Mouse (Mus musculus): ENCODE measurements around the gene Gjc2.
A peak's percentile ranks its signal among the peaks of the same experiment; 100 is the strongest.
"Not testable (repeated sequence)": the region's sequence is repeated elsewhere in the genome, so short reads cannot be mapped to it uniquely, and the experiment has no call there.

The Gjc2 gene

DNA sequence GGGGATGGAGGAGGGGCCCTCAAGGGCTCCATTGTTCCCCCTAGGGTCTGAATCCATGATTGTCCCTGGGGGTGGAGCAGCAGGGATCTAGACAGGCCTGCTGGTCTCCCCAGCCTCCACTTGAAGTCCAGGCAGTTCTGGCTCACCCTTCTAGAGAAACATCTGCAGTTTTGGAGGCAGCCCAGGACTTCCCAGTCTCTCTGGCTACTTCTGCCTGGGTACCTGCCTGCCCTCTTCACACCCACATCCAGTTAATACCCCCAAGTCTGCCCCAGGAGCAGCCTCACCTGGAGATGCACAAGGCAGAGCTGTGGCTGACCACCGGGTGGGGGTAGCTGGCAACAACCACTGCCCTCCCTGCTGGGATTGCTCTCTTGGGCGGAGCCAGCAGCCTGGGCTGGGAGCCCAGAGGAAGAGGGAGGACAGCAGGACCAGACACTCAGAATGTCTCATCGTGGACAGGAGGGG lies at the start of gene Gjc2:
Gene Gjc2, minus strand, starts transcription at position 350 of the 468 bp plus-strand sequence.
- DNase-seq (ENCODE audit: low spot score) = peak; percentile 65

DNA sequence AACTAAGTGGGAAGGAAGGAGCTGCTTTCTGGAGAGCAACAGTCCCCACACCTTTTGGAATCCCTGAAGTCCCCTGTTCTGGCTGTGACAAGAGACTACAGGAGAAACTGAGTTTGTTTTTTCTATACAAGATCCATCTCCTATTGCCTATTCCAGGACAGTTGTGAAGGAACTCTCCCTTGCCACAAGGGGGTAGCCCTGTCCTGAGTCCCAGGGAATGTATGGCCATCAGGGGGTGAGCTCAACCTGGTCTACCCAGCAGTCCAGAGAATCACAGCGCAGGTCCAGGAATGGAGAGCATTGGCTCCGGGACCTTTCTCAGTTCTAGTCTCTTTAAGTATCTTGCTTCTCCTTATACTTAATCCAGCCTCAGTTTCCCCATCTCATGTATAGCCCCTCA lies 49.8 kb upstream of the Gjc2 start:
- no peak for DNase-seq (ENCODE audit: low spot score)

DNA sequence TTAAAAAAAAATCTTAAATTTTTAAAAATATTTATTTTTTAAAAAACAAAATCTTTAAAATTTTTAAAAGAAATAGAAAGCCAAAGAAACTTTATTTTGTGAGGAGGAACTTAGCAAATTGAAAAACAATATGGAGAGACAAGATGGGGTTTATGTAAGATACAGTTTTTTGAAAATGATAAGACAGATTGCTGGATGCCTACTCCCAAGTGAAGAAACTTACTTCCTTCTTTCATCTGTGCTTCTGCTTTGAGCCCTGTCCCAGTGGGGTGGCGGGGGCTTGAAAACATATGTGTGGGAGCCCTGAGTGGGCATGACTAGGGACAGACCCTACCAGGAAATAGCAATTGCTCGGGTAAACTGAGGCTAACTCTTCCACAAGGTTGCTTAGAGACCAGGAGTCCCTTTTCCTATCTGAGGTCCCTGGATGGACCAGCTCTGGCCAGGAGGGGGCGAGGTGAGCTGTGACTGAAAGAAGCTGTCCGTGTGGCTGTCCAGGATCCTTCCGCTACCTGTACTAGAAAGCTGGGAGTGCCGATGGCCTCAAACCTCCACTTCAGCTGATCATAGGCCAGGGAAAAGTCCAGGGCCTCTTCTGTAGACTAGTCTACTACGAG lies 47.2 kb upstream of the Gjc2 start:
- peak; percentile 64 for DNase-seq (ENCODE audit: low spot score)

DNA sequence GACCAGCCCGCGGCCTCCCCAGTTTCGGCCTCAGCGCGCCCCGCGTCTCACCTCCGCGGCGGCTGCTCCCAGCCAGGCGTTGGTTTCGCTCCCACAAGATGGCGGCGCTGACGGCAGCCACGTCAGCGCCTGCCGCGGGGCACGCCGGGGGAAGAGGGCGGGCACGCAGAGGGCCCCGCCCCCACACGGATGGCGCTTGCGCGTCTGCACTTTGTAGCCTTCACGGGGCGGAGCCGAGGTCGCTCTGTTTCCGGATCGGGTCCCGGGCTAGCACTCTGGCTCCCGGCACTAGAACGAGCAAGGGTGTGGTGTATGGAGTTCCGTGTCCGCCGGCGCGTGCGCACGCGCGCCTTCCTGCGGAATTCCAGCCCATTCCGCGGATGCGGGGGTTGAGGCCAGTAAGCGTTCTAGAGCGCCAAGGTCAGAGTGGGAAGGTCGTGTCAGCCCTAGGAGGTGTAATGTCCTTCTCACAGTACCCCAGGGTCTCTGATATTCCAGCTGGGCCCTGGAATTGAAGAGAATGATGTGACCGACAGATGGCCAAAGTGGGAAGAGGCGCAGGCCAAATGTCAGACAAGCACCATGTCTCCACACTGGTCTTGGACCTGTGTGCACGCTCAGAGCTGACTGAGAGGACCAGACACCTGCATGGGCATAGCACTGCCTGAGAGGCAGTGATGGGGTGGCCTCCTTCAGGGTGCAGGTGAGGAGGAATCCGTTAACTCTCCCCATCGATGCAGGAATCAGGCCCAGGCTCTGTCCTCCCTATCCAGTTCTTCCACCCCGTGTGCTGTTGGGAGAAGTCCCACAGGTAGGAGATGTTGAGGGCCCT lies 45.3 kb upstream of the Gjc2 start, which contains the start of gene Arf1:
Gene Arf1, minus strand, starts transcription at position 149 of the 832 bp plus-strand sequence.
- peak; percentile 96 for DNase-seq (ENCODE audit: low spot score)

DNA sequence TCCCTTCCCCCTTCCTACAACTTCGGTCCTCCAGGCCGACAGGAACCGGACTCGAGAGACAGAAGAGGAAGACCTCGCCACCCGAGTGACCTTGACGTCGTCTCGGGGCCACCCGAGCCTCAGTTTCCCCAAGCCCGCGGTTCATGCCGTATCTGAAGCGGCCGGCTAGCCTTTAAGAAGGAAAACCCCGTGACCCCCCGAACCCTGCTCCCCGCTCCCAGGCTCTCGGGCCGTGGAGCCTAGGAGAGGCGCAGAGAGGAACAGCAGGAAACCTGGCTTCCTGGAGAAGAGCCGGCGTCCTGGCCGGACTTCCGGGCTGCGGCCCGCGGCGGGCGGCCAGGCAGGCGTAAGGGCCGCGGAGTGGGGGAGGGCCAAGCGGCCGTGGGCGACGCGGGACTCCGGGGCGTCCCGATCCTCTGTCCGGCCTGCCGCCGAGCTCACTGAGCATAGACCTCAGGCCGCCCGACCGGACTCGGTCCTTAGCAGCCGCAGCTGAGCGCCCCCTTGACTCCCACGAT lies 44.6 kb upstream of the Gjc2 start:
- no peak for DNase-seq (ENCODE audit: low spot score)

DNA sequence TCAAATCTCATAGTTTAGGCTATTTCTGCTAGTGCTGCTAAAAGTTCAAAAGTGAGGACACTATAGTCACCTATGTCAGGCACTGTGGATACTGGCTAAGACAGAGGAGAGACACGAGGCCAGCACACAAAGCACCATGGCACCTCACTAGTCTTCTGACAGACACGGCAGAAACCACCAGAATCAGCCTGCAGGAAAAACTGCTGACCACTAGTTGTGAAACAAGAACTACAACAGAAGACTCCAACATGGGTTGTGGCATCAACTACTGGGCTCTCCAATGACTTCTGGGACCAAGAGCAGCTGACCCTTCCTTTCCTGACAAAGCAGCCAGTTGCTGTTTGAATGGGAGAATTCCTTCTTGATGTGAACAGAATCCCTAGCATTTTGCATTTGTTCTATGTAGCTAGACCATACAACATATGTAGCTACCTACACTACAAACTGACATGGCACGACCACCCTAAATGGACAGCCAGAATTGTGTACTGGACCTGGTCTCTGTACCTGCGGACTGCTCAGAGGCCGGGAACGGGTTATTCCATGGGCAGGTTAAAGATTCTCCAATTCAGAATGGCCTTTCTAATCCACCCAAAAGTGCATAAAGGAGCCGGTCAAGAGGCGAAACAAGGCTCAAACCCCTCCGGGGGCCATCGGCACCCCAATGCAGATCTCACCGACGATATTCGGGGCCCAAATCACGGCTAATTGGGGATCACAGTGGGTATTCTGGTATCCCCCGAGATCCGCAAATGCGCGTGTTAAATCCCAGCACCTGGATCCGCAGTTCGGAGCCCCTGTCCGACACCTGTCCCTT lies 44.0 kb upstream of the Gjc2 start:
- no peak for DNase-seq (ENCODE audit: low spot score)

DNA sequence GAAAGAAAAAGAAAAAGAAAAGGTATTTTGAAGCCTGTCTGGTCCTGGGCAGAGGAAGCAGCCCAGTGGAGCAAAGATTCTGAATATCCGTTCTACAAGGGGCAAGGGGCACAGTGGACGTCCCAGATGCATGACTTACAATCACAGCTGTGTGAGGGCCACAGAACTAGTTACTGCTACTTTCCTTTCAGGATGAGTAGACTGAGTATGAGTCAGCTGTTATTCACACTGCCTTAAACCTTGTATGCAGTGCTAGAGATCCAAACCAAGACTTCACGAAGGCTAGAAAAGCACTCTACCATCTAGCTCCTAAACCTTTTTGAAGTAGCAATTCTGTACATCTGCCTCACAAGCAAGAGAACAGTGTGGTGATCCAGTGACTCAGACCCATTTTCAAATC lies 43.2 kb upstream of the Gjc2 start:
- DNase-seq (ENCODE audit: low spot score) = no peak

DNA sequence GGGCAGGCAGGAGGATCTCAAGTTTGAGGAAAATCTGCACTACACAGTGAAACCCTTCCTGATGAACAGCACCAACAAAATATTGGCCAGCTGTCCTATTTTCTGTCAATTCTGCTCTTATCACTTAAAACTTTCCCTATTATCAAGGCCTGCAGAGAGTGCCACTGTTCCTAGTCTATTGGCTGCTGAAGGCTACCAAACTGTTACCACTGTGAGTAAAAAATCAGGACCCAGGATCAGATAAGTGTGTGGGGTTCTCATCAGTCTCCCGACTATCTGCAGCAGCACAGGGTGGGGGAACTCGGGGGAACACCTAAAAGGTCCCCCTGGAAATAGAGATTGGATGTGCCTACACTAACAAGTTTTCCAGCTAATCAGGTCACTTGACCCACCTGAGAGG lies 42.2 kb upstream of the Gjc2 start:
- DNase-seq (ENCODE audit: low spot score) = no peak

DNA sequence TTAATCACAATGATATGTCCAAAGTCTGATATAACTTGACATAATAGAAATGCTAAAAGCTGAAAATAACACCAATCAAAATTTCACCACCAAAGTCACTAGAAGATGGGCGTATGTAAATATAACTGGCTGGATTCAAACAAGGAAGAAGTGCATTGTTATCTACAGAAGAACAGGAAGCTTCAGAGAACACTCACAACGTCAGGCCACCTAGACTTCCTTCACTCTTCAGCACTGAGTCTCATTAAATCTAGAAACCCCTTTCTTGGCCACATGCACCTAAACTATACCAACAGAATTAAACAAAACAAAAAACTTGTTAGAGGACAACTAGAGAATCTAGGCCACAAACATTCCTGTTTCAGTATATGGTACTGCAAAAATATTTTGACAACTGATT lies 41.5 kb upstream of the Gjc2 start:
- no peak for DNase-seq (ENCODE audit: low spot score)

DNA sequence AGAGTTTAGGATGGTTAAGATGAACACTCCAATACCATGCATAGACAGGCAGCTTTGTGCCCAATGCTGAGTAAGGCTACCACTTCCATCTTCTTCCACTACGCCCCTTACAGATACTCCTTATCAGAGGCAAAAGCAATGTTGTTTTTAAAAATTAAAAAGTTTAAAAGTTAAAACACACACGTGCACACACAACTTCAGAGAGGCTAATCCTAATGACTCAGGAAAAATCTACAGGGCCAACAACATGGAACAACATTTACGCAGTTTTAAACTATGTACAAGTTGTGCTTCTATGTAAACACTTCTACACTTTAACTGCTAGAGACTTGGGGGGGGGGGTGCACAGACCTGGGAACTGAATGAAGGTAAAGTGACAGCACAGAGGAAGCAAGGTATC lies 41.0 kb upstream of the Gjc2 start:
- DNase-seq (ENCODE audit: low spot score) = no peak

DNA sequence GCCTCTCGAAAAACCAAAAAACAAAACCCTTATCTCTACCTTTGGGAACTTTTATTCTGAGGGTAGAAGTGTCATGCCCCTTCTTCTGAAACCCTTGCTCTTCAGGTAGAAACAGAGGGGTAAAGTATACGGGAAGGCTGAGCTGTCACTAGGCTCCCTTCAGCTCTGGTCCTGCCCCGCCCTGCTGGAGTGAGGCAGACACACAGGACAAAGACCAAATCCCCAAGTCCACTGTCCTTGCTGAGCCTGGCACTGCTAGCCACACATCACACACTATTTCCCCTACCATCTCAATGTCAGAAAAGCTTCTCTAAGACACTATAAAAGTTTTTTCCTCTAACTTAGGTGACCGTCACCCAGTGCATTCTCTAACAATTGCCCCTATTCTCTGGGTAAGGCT lies 39.3 kb upstream of the Gjc2 start:
- DNase-seq (ENCODE audit: low spot score) = no peak

DNA sequence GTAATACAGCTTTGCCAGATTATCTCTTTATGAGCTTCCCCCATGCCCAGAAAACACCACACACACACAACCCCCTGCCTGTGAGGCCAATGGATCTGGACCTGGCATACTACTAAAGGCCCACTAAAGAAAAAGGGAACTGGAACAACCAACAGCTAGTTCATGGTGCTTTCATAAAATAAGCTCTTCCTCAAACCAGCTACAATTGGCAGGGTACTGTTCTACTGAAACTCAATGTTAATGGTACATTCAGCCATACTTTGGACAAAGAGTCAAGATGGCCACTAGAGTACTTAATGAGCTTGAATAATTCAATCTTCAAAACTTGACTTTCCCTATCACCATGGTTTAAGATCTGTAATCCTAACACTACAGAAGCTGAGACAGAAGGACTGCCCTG lies 38.6 kb upstream of the Gjc2 start:
- no peak for DNase-seq (ENCODE audit: low spot score)

DNA sequence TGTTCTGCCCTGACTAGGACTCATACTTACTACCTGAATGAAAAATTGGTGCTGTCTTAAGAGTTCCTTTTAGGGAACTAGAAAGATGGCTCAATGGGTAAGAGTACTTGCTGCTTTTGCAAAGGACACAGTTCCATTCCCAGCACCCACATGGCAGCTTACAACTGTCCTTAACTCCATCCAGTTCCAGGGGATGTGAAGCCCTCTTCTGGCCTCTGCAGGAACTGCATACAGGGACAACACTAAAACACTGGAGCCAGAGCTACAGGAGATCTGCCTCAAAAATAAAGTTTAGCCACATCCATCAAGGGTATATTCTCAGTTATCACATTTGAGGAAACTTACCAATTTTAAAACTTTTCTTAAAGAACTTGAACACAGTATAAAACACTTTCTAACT lies 36.1 kb upstream of the Gjc2 start:
- no peak for DNase-seq (ENCODE audit: low spot score)

DNA sequence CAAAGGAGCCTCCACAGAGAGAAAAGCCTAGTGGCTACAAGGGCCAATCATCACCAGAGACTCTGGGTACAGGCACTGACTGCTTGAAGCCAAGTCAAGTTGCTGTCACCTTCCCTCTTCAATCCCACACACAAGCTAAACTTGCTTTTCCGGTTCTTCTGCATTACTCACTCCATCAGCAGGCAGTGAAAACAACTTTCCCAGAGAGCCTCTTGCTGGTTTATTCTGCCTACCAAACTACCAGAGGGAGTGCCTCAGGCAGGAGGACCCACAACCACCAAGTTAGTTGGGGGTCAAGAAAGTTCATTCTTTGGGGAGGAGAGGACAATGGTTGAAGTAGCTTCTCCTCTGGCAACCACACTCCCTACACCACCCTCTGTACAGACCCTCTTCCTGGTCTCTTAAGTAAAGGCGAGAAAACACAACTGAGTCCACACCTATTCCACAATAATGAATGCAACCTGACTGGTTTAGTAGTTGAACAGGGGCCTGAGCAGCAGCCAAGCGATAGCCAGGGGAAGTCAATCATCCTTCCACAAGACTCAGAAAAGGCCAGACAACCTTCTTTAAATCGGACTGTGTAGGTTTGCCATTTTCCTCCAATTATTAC lies 35.5 kb upstream of the Gjc2 start:
- peak; percentile 45 for DNase-seq (ENCODE audit: low spot score)

DNA sequence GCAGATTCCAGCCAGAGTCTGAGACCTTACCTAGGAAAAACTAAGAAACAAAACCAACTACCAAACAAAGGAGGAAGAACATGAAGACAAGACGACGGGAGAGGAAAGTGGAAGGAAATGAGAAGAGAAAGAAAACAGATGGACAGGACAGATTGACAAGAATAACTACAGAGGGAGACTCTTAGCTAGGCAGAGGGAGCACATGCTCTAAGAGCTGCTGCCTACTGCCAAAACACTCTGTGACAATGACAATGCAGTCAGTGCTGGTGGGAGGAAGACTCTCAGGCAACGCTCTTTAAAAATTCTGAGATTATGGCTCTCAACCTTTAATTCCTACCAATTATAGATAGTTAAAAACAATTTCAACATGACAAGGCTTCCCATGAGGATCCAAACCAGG lies 33.9 kb upstream of the Gjc2 start:
- DNase-seq (ENCODE audit: low spot score) = no peak

DNA sequence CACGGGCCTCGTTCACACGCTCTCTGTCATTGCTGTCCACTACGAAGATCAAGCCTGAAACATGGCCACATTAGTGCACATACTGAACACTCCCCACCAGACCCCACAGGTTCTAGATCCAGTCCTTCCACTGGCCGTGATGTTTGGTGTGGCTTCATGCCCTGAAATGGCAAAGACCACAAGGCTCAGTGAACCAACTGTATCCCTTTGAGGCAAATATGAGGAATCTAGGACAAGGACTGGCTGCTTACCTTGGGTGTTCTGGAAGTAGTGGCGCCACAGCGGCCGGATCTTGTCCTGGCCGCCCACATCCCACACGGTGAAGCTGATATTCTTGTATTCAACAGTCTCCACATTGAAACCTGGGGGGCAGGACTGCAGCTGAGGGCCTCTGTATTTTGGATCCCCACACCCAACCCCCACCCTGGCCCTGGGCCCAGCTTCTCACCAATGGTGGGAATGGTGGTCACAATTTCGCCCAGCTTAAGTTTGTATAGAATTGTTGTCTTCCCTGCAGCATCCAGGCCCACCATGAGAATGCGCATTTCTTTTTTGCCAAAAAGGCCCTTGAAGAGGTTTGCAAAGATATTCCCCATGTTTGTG lies 30.0 kb upstream of the Gjc2 start:
- DNase-seq (ENCODE audit: low spot score) = no peak

DNA sequence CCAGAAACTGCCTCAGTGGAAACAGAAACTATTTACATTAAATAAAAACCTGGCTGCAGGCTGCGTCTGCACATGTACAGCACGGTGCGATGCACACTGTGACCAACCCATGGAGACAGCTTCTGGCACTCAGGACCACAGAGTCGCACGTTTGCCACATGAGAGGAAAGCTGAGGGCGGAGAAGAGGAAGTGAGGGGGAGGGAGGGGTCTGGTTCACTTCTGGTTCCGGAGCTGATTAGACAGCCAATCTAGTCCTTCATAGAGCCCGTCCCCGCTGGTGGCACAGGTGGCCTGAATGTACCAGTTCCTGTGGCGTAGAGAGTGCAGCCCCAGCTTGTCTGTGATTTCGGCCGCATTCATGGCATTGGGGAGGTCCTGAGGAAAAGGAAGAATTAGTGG lies 29.3 kb upstream of the Gjc2 start:
- not testable (repeated sequence) for DNase-seq (ENCODE audit: low spot score)

DNA sequence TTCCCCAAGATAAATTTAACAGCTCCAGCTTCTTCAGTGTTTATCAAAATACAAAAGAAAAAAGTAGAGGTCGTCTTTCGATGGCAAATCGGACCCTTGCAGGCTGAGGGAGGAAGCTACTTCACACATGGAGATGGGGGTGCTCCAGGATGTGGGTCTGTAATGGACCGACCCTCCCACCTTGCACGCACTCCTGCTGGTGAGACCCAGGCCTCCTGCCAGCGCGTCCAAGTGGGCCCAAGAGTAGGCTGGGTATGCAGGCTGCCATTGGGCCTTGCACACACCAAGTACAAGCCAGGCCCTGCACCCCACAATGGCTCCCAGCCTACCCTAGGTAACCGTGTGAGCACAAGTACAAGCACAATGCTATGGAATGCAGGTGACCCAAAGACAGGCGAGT lies 28.5 kb upstream of the Gjc2 start:
- not testable (repeated sequence) for DNase-seq (ENCODE audit: low spot score)

DNA sequence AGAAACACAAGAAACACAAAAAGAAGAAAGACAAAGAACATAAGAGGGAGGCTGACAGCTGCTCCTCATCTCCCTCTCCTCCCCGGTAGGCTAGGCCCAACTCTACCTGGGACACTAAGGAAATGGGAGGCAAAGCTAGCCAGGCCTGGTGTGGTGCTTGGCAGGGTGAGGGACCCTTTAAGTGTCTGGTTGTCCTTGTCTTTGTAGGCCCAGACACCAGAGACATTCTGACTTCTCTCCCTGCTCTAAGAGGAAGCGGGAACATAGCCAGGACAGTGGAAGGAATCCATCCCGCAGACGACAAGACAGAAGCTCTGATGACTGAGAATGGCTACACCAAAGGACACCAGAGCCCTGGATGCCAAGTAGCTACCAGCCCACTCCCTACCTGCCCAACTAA lies 27.0 kb upstream of the Gjc2 start:
- no peak for DNase-seq (ENCODE audit: low spot score)

DNA sequence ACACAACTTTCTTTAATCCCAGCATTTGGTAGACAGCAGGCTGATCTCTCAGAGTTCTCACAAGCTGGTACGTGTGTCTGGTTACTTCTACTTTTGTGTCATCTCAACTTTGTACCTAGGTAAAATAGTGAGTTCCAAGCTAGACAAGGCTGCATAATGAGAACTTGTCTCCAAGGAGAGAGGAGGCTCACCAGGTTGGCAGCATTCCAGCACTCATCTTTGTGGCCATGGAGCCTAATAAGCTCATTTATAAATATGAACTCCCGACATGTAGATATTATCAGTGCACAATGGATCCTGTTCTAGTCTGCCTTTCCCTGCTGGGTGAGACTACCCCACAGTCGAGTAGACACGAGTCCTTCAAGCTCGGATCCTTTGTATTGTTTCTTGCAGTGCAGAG lies 26.6 kb upstream of the Gjc2 start:
- no peak for DNase-seq (ENCODE audit: low spot score)

DNA sequence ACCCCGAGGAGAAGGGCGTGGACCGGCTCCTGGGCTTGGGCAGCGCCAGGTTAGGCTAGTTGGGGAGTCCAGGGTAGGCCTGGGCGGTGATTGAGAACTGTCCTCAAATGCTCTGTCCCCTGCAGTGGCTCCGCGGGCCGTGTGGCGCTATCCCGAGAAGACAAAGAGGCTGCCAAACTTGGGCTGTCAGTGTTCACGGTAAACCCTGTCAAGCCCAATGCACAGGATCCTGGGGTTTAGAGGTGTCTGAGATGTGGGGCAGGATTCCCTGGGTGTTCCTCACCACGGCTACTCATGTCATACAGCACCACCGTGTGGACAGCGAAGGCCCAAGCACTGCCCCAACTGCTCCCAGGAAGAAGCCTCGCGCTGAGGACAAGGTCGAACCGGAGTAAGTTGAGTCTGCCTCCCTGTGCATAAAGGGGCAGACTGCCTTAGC lies 26.0 kb upstream of the Gjc2 start:
- peak; percentile 53 for DNase-seq (ENCODE audit: low spot score)

All from urinary bladder, postnatal 25 days (tissue).